Mouse (Mus musculus) lung, embryonic 15.5 days (tissue): ENCODE results near the gene Lrrc74b. TPM values are rescaled to one million over a fixed set of nuclear protein-coding genes. Genes with fewer than 3 reads are reported as not detected.
A peak's percentile ranks its signal among the peaks of the same experiment; 100 is the strongest.
"Not testable (repeated sequence)": the region's sequence is repeated elsewhere in the genome, so short reads cannot be mapped to it uniquely, and the experiment has no call there.

Experiments used
- ATAC-seq: fragments of 200-750 bp; cut with Nextera tagmentation; 2 replicates; pipeline ENCODE4 v1.8.0; 2017; ENCODE audit warnings: moderate number of reproducible peaks, borderline replicate concordance; ENCODE audit not compliant: low FRiP score, low TSS enrichment; ENCODE audit errors: extremely low read depth
- H3K27ac ChIP-seq: fragments of 300-500 bp; sonication (generic); 2 replicates; pipeline ENCODE4 v1.5.1; 2015; ENCODE audit warnings: moderate library complexity, mild to moderate bottlenecking, inconsistent platforms
- H3K27me3 ChIP-seq: fragments of 300-500 bp; sonication (generic); 2 replicates; pipeline ENCODE4 v1.6.1; 2015; ENCODE audit warnings: inconsistent platforms
- H3K36me3 ChIP-seq: fragments of 300-500 bp; sonication (generic); 2 replicates; pipeline ENCODE4 v1.6.1; 2015; ENCODE audit warnings: inconsistent platforms
- H3K4me1 ChIP-seq: fragments of 300-500 bp; sonication (generic); 2 replicates; pipeline ENCODE4 v1.6.1; 2015; ENCODE audit warnings: inconsistent platforms
- H3K4me2 ChIP-seq: fragments of 300-500 bp; sonication (generic); 2 replicates; pipeline ENCODE4 v1.6.1; 2015; ENCODE audit warnings: inconsistent platforms, mild to moderate bottlenecking, moderate library complexity
- H3K4me3 ChIP-seq: fragments of 300-500 bp; sonication (generic); 2 replicates; pipeline ENCODE4 v1.5.1; 2015; ENCODE audit warnings: mild to moderate bottlenecking, inconsistent platforms
- H3K9ac ChIP-seq: fragments of 300-500 bp; sonication (generic); 2 replicates; pipeline ENCODE4 v1.6.1; 2015; ENCODE audit warnings: inconsistent platforms
- H3K9me3 ChIP-seq: fragments of 300-500 bp; sonication (generic); 2 replicates; pipeline ENCODE4 v1.6.1; 2016; ENCODE audit warnings: inconsistent platforms
- WGBS: fragments of 180-500 bp; shearing (Covaris S2); methylation state at CpG from one replicate; pipeline ENCODE4 v1.1.7; 2015; 5-methylcytosine and 5-hydroxymethylcytosine counted together
- polyA plus RNA-seq: library from polyadenylated mRNA; unstranded; fragments of >200 nt; fragmentation: Nextera tagmentation; extraction: Ambion mirVana; gene quantifications from 2 replicates; pipeline ENCODE4 v1.2.1, GENCODE M21; 2015

The Lrrc74b gene
- polyA plus RNA-seq, 1 experiment from 2014 or later, result 1.8 TPM

GRCm38 (mm10) chr16:17564221-17564620 lies 3.2 kb upstream of the Lrrc74b start:
- peaks cover 29% of the 10 kb centered on the region for H3K4me1 ChIP-seq
- no peak for ATAC-seq
- no peak overlapping the region for H3K4me2 ChIP-seq
- WGBS, result 35% methylated on average over 2 of the region's 2 CpGs
- H3K36me3 ChIP-seq, result no peaks in the 10 kb centered on the region
- no peak overlapping the region for H3K4me3 ChIP-seq
- no peak overlapping the region for H3K27ac ChIP-seq
- no peak overlapping the region for H3K9ac ChIP-seq
- H3K9me3 ChIP-seq, result no peaks in the 10 kb centered on the region
- no peaks in the 10 kb centered on the region; the same call in 1 of the 2 replicates for H3K27me3 ChIP-seq

GRCm38 (mm10) chr16:17563580-17563979 lies 2.5 kb upstream of the Lrrc74b start:
- H3K36me3 ChIP-seq, result no peaks in the 10 kb centered on the region
- H3K4me2 ChIP-seq, result no peak overlapping the region
- no peak for ATAC-seq
- peaks cover 35% of the 10 kb centered on the region for H3K4me1 ChIP-seq
- no peak overlapping the region for H3K27ac ChIP-seq
- no peak overlapping the region for H3K9ac ChIP-seq
- H3K9me3 ChIP-seq, result no peaks in the 10 kb centered on the region
- WGBS, result 32% methylated on average over 1 of the region's 1 CpGs
- H3K27me3 ChIP-seq, result no peaks in the 10 kb centered on the region; the same call in 1 of the 2 replicates
- H3K4me3 ChIP-seq, result no peak overlapping the region

- no peaks in the 10 kb centered on the region for H3K9me3 ChIP-seq
- H3K36me3 ChIP-seq, result no peaks in the 10 kb centered on the region
- H3K27me3 ChIP-seq, result no peaks in the 10 kb centered on the region; the same call in 1 of the 2 replicates
- H3K4me1 ChIP-seq, result peaks cover 40% of the 10 kb centered on the region
- peak within 1 kb of the TSS; percentile 85 for H3K27ac ChIP-seq
- H3K4me3 ChIP-seq, result peak within 1 kb of the TSS; percentile 30
- peak; percentile 43; the same call in 1 of the 2 replicates for ATAC-seq
- H3K9ac ChIP-seq, result peak within 1 kb of the TSS; percentile 24; the same call in 1 of the 2 replicates
- 2% methylated on average over 10 of the region's 10 CpGs for WGBS
- peak within 1 kb of the TSS; percentile 51 for H3K4me2 ChIP-seq
Observed at GRCm38 (mm10) chr16:17561751-17562208, 733 bp upstream of the Lrrc74b start, which contains the start of gene P2rx6. Gene P2rx6, plus strand, starts transcription at chr16:17561885.

GRCm38 (mm10) chr16:17559396-17560027 lies 1.5 kb downstream of the Lrrc74b start:
- ATAC-seq, result no peak
- H3K4me1 ChIP-seq, result peaks cover 46% of the 10 kb centered on the region
- H3K27ac ChIP-seq, result peak overlapping the region; percentile 25; the same call in 1 of the 2 replicates
- no peaks in the 10 kb centered on the region for H3K36me3 ChIP-seq
- WGBS, result 73% methylated on average over 9 of the region's 9 CpGs
- H3K27me3 ChIP-seq, result no peaks in the 10 kb centered on the region; the same call in 1 of the 2 replicates
- H3K9me3 ChIP-seq, result no peaks in the 10 kb centered on the region
- H3K9ac ChIP-seq, result no peak overlapping the region
- H3K4me2 ChIP-seq, result peak overlapping the region; percentile 39
- H3K4me3 ChIP-seq, result no peak overlapping the region

- Histone ChIP-seq H3K36me3 (no peaks in the 10 kb centered on the region), H3K27me3 (no peaks in the 10 kb centered on the region; the same call in 1 of the 2 replicates), H3K9ac (no peak overlapping the region), H3K27ac (peak overlapping the region; percentile 25), H3K4me2 (peak overlapping the region; percentile 39), H3K4me1 (peaks cover 52% of the 10 kb centered on the region), H3K4me3 (no peak overlapping the region), H3K9me3 (no peaks in the 10 kb centered on the region)
- WGBS, result 3% methylated on average over 5 of the region's 5 CpGs
- peak; percentile 8; the same call in 1 of the 2 replicates for ATAC-seq
Observed at GRCm38 (mm10) chr16:17558811-17559210, 2.2 kb downstream of the Lrrc74b start.

GRCm38 (mm10) chr16:17557947-17558480 lies 3.0 kb downstream of the Lrrc74b start:
- Histone ChIP-seq H3K27me3 (no peaks in the 10 kb centered on the region; the same call in 1 of the 2 replicates), H3K36me3 (no peaks in the 10 kb centered on the region), H3K4me1 (peaks cover 52% of the 10 kb centered on the region), H3K9ac (no peak overlapping the region), H3K9me3 (no peaks in the 10 kb centered on the region), H3K4me2 (0 out of 2 replicates have a peak overlapping the region, but pooled peaks have one; percentile 39), H3K27ac (peak overlapping the region; percentile 25), H3K4me3 (no peak overlapping the region)
- no peak for ATAC-seq
- WGBS, result 1% methylated on average over 5 of the region's 5 CpGs

- Histone ChIP-seq H3K27ac (no peak overlapping the region), H3K36me3 (no peaks in the 10 kb centered on the region), H3K9ac (no peak overlapping the region), H3K4me1 (peaks cover 45% of the 10 kb centered on the region), H3K27me3 (no peaks in the 10 kb centered on the region; the same call in 1 of the 2 replicates), H3K9me3 (no peaks in the 10 kb centered on the region), H3K4me3 (no peak overlapping the region), H3K4me2 (no peak overlapping the region)
- 50% methylated on average over 4 of the region's 4 CpGs for WGBS
- no peak for ATAC-seq
Observed at GRCm38 (mm10) chr16:17556907-17557306, 4.1 kb downstream of the Lrrc74b start.

- no peak for ATAC-seq
- Histone ChIP-seq H3K9ac (no peak overlapping the region), H3K4me3 (no peak overlapping the region), H3K27ac (no peak overlapping the region), H3K27me3 (no peaks in the 10 kb centered on the region; the same call in 1 of the 2 replicates), H3K4me1 (peaks cover 38% of the 10 kb centered on the region), H3K4me2 (no peak overlapping the region), H3K36me3 (no peaks in the 10 kb centered on the region), H3K9me3 (no peaks in the 10 kb centered on the region)
- 74% methylated on average over 4 of the region's 4 CpGs for WGBS
Observed at GRCm38 (mm10) chr16:17556180-17556579, 4.9 kb downstream of the Lrrc74b start.

GRCm38 (mm10) chr16:17554702-17555101 lies 6.3 kb downstream of the Lrrc74b start:
- Histone ChIP-seq H3K27ac (peak overlapping the region; percentile 81), H3K4me2 (peak overlapping the region; percentile 56), H3K4me1 (peaks cover 28% of the 10 kb centered on the region)
- H3K27me3 ChIP-seq, H3K9ac ChIP-seq, H3K9me3 ChIP-seq, H3K4me3 ChIP-seq, H3K36me3 ChIP-seq: not testable (repeated sequence)
- 9% methylated on average over 4 of the region's 4 CpGs for WGBS
- ATAC-seq, result peak; percentile 50; the same call in 1 of the 2 replicates

- H3K9ac ChIP-seq, result no peak overlapping the region
- H3K27ac ChIP-seq, result peak overlapping the region; percentile 81
- H3K4me2 ChIP-seq, result peak overlapping the region; percentile 56
- H3K9me3 ChIP-seq, result no peaks in the 10 kb centered on the region
- peak overlapping the region; percentile 21 for H3K4me3 ChIP-seq
- no peaks in the 10 kb centered on the region for H3K27me3 ChIP-seq
- H3K4me1 ChIP-seq, result peaks cover 22% of the 10 kb centered on the region
- WGBS, result 8% methylated on average over 18 of the region's 18 CpGs
- ATAC-seq, result peak; percentile 88
- no peaks in the 10 kb centered on the region for H3K36me3 ChIP-seq
Observed at GRCm38 (mm10) chr16:17553910-17554685, 6.9 kb downstream of the Lrrc74b start.

GRCm38 (mm10) chr16:17552837-17553236 lies 8.2 kb downstream of the Lrrc74b start:
- 68% methylated on average over 7 of the region's 7 CpGs for WGBS
- no peak for ATAC-seq
- peaks cover 12% of the 10 kb centered on the region for H3K4me1 ChIP-seq
- H3K36me3 ChIP-seq, result no peaks in the 10 kb centered on the region
- H3K27me3 ChIP-seq, result no peaks in the 10 kb centered on the region
- H3K27ac ChIP-seq, result no peak overlapping the region
- H3K9me3 ChIP-seq, result no peaks in the 10 kb centered on the region
- H3K4me3 ChIP-seq, result no peak overlapping the region
- H3K9ac ChIP-seq, result no peak overlapping the region
- no peak overlapping the region for H3K4me2 ChIP-seq
